Mouse (Mus musculus): ENCODE measurements at regions not wholly inside any gene's neighbourhood (a gene's known extent, or its start where the extent isn't known, plus 50 kb on each side); places are given as distances from the start of the nearest gene placed in this dataset.

DNA sequence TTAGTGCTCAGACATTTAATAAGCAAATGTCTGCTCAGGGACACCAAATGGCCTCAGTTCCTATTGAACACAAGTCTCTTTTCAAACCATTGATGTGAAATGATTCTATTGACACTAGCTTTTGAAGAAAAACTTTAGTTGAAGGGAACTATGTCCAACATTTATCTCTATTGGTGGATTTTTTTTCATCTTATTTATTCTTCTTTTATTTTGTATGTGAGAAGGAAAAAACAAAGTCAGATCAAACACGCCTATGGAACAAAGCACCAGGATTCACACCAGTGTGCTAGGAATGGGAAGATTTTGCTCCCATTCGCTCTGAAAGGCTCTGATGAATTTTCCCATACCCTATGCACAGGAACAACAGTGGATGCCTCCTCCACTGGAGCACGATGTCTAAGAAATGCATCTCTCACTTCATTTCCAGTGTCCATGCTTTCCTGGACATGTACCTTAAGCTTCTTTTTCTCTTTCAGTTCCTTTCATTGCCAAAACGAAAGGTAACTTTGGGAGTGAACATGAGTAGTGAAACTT, 416.4 kb downstream of the Tmem161b start:
- H3K4me1 ChIP-seq (ENCODE audit: control insufficient read depth, insufficient read depth, low read length), result no peaks in the 10 kb centered on the region
- TF ChIP-seq POLR2A (IDR thresholded peaks at IDR 0.05; ENCODE audit: extremely low read depth, insufficient read depth, low read length) (no peak), CTCF (IDR thresholded peaks at IDR 0.05; ENCODE audit: extremely low read depth, insufficient read depth, low read length) (no peak)
- no peak overlapping the region for H3K4me3 ChIP-seq (ENCODE audit: insufficient read depth, low read length)
- H3K27ac ChIP-seq (ENCODE audit: insufficient read depth, low read length), result no peak overlapping the region

DNA sequence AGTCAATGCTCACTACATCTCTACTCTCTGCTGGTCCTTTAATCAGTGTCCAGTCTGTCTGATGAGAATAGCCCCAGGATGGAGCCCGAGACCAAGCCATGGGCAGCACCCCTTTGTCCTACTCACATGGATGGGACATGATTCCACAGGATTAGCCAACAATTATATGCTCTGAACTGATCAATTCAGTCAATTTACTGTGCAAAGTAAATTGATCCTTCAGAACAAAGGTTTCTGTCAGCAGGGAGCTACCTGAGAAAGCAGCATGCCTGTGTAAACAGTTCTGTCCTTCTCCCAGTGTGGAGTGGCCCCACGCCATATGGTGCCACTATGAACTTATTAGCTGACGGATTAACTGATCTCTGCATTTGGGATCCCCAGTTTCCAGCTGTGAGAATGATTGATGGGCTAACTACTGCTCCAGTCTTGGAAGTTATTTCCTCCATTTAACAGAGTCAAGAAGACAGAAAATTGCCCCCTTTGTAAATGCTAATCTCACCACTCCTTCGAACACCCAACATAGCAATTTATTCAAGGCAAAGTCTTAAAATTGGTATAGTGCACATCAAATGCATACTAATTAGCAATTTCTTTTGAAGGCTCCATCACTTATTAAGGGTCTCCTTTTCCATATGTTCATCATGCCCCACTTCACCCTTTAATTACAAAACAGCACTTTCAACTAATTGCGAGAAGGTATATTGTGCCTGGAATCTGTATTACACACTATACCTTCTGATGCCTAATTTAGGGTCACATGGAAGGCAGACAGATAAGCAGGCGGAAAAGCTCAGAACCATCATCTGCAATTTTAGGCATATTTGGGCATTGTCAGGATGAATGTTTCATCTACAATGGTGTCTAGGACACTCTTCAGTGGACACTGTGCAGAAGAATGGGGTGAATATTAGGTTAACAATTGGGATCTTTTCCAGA, 417.3 kb downstream of the Tmem161b start:
- TF ChIP-seq POLR2A (IDR thresholded peaks at IDR 0.05; ENCODE audit: extremely low read depth, insufficient read depth, low read length), result no peak
- no peak for TF ChIP-seq CTCF (IDR thresholded peaks at IDR 0.05; ENCODE audit: extremely low read depth, insufficient read depth, low read length)
- no peak overlapping the region for H3K27ac ChIP-seq (ENCODE audit: insufficient read depth, low read length)
- H3K4me1 ChIP-seq (ENCODE audit: control insufficient read depth, insufficient read depth, low read length), result no peaks in the 10 kb centered on the region
- no peak overlapping the region for H3K4me3 ChIP-seq (ENCODE audit: insufficient read depth, low read length)

- H3K4me1 ChIP-seq (ENCODE audit: control insufficient read depth, insufficient read depth, low read length), result no peaks in the 10 kb centered on the region
- TF ChIP-seq POLR2A (IDR thresholded peaks at IDR 0.05; ENCODE audit: extremely low read depth, insufficient read depth, low read length) (no peak), CTCF (IDR thresholded peaks at IDR 0.05; ENCODE audit: extremely low read depth, insufficient read depth, low read length) (no peak)
- H3K4me3 ChIP-seq (ENCODE audit: insufficient read depth, low read length), result no peak overlapping the region
- H3K27ac ChIP-seq (ENCODE audit: insufficient read depth, low read length), result no peak overlapping the region
Measured at GRCm38 (mm10) chr13:84644024-84644423, 421.9 kb downstream of the Tmem161b start.

DNA sequence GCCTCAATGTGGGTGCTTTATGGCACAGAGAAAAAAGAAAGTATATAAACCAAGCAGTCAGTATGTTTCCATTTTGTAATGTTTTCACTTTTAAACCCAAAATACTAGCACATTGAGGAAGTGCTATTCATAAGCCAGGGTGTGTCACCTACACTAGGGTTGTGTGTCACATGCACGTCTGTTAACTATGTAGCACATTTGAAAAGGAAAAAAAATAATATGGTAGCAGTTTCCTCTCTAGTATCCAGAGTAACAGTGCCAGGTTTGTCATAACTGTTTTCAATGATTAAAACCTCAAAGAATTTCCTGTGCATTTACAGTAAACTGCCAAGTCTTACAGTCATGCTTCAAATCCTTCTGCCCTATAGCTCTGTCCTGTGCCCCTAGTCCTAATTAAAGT, 424.8 kb downstream of the Tmem161b start:
- H3K4me3 ChIP-seq (ENCODE audit: insufficient read depth, low read length), result no peak overlapping the region
- TF ChIP-seq POLR2A (IDR thresholded peaks at IDR 0.05; ENCODE audit: extremely low read depth, insufficient read depth, low read length) (no peak), CTCF (IDR thresholded peaks at IDR 0.05; ENCODE audit: extremely low read depth, insufficient read depth, low read length) (no peak)
- no peaks in the 10 kb centered on the region for H3K4me1 ChIP-seq (ENCODE audit: control insufficient read depth, insufficient read depth, low read length)
- no peak overlapping the region for H3K27ac ChIP-seq (ENCODE audit: insufficient read depth, low read length)

- H3K4me1 ChIP-seq (ENCODE audit: control insufficient read depth, insufficient read depth, low read length), result no peaks in the 10 kb centered on the region
- H3K4me3 ChIP-seq (ENCODE audit: insufficient read depth, low read length), result no peak overlapping the region
- TF ChIP-seq POLR2A (IDR thresholded peaks at IDR 0.05; ENCODE audit: extremely low read depth, insufficient read depth, low read length) (no peak), CTCF (IDR thresholded peaks at IDR 0.05; ENCODE audit: extremely low read depth, insufficient read depth, low read length) (no peak)
- no peak overlapping the region for H3K27ac ChIP-seq (ENCODE audit: insufficient read depth, low read length)
Measured at GRCm38 (mm10) chr13:84648056-84648455, 426.0 kb downstream of the Tmem161b start.

DNA sequence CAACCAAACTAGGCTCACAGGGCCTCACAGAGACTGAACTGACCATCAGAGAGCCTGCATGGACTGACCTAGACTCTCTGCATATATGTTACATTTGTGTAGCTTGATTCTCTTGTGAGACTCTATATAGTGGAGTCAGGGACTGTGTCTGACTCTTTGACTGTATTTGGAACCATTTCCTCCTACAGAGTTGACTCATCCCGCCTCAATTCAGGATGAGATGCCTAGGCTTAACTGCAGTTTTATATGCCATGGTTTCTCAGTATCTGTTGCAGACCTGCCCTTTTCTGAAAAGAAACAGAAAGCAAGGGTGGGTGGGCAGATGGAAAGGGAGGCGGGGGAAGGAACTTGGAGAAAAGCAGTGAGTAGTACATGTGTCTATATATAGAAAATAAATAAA, 441.9 kb downstream of the Tmem161b start:
- no peaks in the 10 kb centered on the region; the same call in 1 of the 2 replicates for H3K4me1 ChIP-seq (ENCODE audit: control insufficient read depth, insufficient read depth, low read length)
- no peak overlapping the region for H3K4me3 ChIP-seq (ENCODE audit: insufficient read depth, low read length)
- H3K27ac ChIP-seq (ENCODE audit: insufficient read depth, low read length), result no peak overlapping the region
- TF ChIP-seq POLR2A (IDR thresholded peaks at IDR 0.05; ENCODE audit: extremely low read depth, insufficient read depth, low read length) (no peak), CTCF (IDR thresholded peaks at IDR 0.05; ENCODE audit: extremely low read depth, insufficient read depth, low read length) (no peak)

GRCm38 (mm10) chr13:84680971-84681370, 458.9 kb downstream of the Tmem161b start:
- TF ChIP-seq POLR2A (IDR thresholded peaks at IDR 0.05; ENCODE audit: extremely low read depth, insufficient read depth, low read length) (no peak), CTCF (IDR thresholded peaks at IDR 0.05; ENCODE audit: extremely low read depth, insufficient read depth, low read length) (no peak)
- Histone ChIP-seq H3K4me3 (ENCODE audit: insufficient read depth, low read length) (no peak overlapping the region), H3K4me1 (ENCODE audit: control insufficient read depth, insufficient read depth, low read length) (no peaks in the 10 kb centered on the region), H3K27ac (ENCODE audit: insufficient read depth, low read length) (no peak overlapping the region)

DNA sequence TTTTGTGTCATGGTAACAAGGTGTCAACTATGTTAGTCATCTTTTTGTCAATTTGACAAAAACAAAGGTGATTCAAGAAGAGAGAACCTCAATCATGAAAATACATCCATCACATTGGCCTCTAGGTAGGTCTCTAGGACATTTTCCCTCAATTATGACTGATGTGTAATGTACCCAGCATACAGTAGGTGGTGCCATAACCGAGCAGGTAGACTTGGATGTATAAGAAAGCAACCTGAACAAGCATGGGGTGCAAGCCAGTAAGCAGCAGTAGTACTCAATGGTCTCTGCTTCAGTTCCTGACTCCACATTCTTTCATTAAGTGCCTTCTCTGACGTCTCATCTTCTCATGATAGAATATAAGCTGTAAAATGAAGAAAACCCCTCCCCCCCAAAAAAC, 463.8 kb downstream of the Tmem161b start:
- peak; percentile 32; the same call in 1 of the 2 replicates for TF ChIP-seq CTCF (IDR thresholded peaks at IDR 0.05; ENCODE audit: extremely low read depth, insufficient read depth, low read length)
- TF ChIP-seq POLR2A (IDR thresholded peaks at IDR 0.05; ENCODE audit: extremely low read depth, insufficient read depth, low read length), result no peak
- H3K27ac ChIP-seq (ENCODE audit: insufficient read depth, low read length), result no peak overlapping the region
- no peaks in the 10 kb centered on the region for H3K4me1 ChIP-seq (ENCODE audit: control insufficient read depth, insufficient read depth, low read length)
- no peak overlapping the region for H3K4me3 ChIP-seq (ENCODE audit: insufficient read depth, low read length)

DNA sequence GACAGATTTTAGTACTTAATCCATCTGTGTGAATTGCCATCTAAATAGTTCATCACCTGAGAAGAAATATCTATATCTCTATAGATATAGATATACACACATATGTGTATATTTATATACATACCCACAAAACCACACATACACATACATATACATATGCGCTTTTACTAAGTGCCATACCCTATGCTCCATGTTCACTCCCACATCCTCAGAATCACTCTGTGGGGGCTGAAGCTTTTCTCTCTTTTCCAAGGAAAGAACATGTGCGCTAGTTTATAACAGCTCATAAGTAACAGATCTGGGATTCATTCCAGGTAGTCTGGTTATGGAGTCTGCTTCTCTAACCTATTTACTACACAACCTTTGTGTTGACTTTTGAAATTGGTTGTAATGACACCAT, 471.4 kb downstream of the Tmem161b start:
- Histone ChIP-seq H3K4me3 (ENCODE audit: insufficient read depth, low read length) (no peak overlapping the region), H3K27ac (ENCODE audit: insufficient read depth, low read length) (no peak overlapping the region), H3K4me1 (ENCODE audit: control insufficient read depth, insufficient read depth, low read length) (no peaks in the 10 kb centered on the region; the same call in 1 of the 2 replicates)
- no peak for TF ChIP-seq POLR2A (IDR thresholded peaks at IDR 0.05; ENCODE audit: extremely low read depth, insufficient read depth, low read length)
- TF ChIP-seq CTCF (IDR thresholded peaks at IDR 0.05; ENCODE audit: extremely low read depth, insufficient read depth, low read length), result no peak
